Mouse (Mus musculus) CD4-positive, CD25-positive, alpha-beta regulatory T cell (primary cell): ENCODE measurements around the gene Shc2. TPM values are rescaled to one million over a fixed set of nuclear protein-coding genes. Genes with fewer than 3 reads are reported as not detected.

Source experiments
- polyA plus RNA-seq: library from polyadenylated mRNA; unstranded; fragments of 100-300 nt; shearing (Covaris generic); gene quantifications from one replicate; pipeline ENCODE4 v1.2.1, GENCODE M21; 2017

Gene Shc2
- polyA plus RNA-seq = not detected

GRCm38 (mm10) chr10:79637128-79638110 lies at the start of gene Shc2:
Shc2 (minus strand) TSS chr10:79637918.

GRCm38 (mm10) chr10:79681591-79682245 lies 44.0 kb upstream of the Shc2 start, which contains the start of gene Cdc34:
Cdc34 (plus strand) TSS chr10:79682195.

GRCm38 (mm10) chr10:79668771-79669575 lies 31.3 kb upstream of the Shc2 start, which contains the start of gene Tpgs1:
Tpgs1 (plus strand) TSS chr10:79669369.

DNA sequence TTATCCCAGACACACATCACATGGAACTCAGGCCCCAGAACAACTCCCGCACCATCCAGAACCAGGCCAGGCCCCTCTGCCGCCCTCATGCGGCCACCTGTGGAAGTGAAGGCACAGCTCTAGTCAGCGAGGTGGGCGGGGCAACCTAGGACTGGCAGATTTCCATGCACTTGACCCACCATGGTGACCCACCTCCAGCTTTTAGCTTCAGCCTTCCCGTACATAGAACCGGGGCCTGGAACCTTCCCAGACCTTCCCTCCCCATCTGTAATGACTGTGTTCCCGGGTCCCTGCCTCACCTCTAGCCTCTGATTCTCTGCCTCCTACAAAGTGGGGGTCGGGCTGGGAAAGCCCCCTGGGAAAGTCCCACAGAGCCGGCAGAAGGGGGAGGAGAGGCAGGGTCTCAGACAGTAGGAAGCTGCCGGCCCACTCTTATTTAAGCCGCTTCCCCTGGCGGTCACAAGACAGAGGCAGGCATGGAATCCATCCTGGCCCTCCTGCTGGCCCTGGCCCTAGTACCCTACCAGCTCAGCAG lies 26.5 kb upstream of the Shc2 start, which contains the start of gene Madcam1:
TSS of gene Madcam1 (plus strand) at position 429 of the 535 bp plus-strand sequence.

DNA sequence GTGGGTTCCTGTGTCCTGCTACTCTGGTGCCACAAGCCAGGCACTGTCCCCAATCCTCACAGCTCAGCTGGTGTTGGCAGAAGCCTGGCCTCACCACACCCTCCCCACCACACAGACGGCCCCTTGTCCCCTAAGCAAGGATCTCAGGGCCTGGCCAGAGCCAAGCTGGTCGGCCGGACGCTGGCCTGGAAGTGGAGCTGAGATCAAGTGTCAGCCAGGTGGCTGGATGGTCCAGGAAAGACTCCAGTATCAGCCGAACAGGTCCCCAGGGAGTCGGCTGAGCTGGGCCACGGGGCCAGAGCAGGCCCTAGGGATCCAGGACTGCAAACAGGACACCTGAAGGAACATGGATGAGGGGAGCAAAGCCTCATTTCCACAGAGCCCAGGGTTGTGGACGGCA lies 8.0 kb upstream of the Shc2 start, which contains the start of gene Odf3l2:
TSS of gene Odf3l2 (minus strand) at position 28 of the 400 bp plus-strand sequence.

DNA sequence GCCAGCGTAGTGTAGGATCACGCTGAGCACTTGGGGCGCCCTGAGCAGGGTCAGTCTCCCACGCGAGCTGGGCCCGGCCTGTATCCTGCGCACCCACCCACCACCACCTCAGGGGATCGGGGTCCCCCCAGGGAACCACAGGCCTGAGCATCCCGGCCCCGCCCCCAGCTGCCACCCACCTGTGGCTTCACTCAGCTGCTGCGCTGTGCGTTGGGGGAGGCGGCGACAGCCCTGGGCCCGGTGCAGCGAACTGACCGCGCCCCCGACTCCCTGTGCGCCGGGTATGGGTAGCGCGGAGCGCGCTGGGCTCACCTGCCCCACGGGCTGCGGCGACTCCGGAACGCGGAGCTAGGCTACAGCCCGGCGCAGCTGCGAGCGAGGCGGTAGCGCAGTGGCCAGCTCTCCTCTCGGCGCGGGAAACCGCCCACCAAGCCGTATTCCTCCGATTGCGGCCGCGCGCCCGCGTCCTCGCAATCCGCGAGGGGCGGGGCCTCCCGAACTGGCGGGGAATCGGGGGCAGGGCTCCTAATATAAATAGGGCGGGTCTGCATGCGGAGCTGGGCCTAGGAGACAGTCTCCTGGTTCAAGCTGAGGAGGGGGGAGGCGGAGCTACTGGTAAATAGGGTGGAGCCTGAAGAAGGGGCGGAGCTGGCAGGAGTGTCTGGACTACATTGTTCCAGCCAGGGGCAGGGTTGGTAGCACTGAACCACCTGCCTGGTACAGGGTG lies 24.0 kb downstream of the Shc2 start, which contains the start of gene C2cd4c:
TSS of gene C2cd4c (minus strand) at position 448 of the 727 bp plus-strand sequence.

GRCm38 (mm10) chr10:79587061-79587751 lies 50.5 kb downstream of the Shc2 start, which contains the start of gene Theg:
Theg (minus strand) TSS chr10:79587331.

Other genes starting within 250 kb of the Shc2 start
- gene Vmn2r83, start 169.2 kb downstream of the Shc2 start, polyA plus RNA-seq = 0.08 TPM
- gene Plpp2, start 104.1 kb downstream of the Shc2 start, polyA plus RNA-seq = 3.9 TPM
- 51.5 TPM for gene Mier2, start 82.7 kb downstream of the Shc2 start, polyA plus RNA-seq
- gene Theg, start 50.6 kb downstream of the Shc2 start, polyA plus RNA-seq = not detected
- gene C2cd4c, start 23.9 kb downstream of the Shc2 start, polyA plus RNA-seq = 0.05 TPM
- not detected for gene Odf3l2, start 7.8 kb upstream of the Shc2 start, polyA plus RNA-seq
- gene Madcam1, start 26.6 kb upstream of the Shc2 start, polyA plus RNA-seq = not detected
- gene Tpgs1, start 31.5 kb upstream of the Shc2 start, polyA plus RNA-seq = 53.8 TPM
- 90.7 TPM for gene Cdc34, start 44.3 kb upstream of the Shc2 start, polyA plus RNA-seq
- 0.91 TPM for gene Gzmm, start 51.1 kb upstream of the Shc2 start, polyA plus RNA-seq
- 261 TPM for gene Bsg, start 66.6 kb upstream of the Shc2 start, polyA plus RNA-seq
- gene Hcn2, start 78.7 kb upstream of the Shc2 start, polyA plus RNA-seq = 0.14 TPM
- gene Polrmt, start 108.7 kb upstream of the Shc2 start, polyA plus RNA-seq = 55.8 TPM
- gene Fgf22, start 117.2 kb upstream of the Shc2 start, polyA plus RNA-seq = 0.45 TPM
- 61.1 TPM for gene Rnf126, start 129.0 kb upstream of the Shc2 start, polyA plus RNA-seq
- gene Fstl3, start 139.4 kb upstream of the Shc2 start, polyA plus RNA-seq = 0.29 TPM
- not detected for gene Prss57, start 153.0 kb upstream of the Shc2 start, polyA plus RNA-seq
- 1.6 TPM for gene Palm, start 155.7 kb upstream of the Shc2 start, polyA plus RNA-seq
- gene Misp, start 183.1 kb upstream of the Shc2 start, polyA plus RNA-seq = not detected
- 318 TPM for gene Ptbp1, start 216.5 kb upstream of the Shc2 start, polyA plus RNA-seq
- not detected for gene Prtn3, start 236.6 kb upstream of the Shc2 start, polyA plus RNA-seq
- gene Plppr3, start 236.7 kb upstream of the Shc2 start, polyA plus RNA-seq = 4.5 TPM
- gene Elane, start 248.3 kb upstream of the Shc2 start, polyA plus RNA-seq = not detected